Mouse (Mus musculus) bone marrow macrophage, adult 2 months (primary cell): Measurements from ENCODE around the gene March10.

Source experiments
- CTCF ChIP-seq: IDR thresholded peaks from 2 replicates; pipeline ENCODE4 v1.5.1; 2012; ENCODE audit warnings: low read depth, mild to moderate bottlenecking, low read length, moderate library complexity
- POLR2A ChIP-seq: IDR thresholded peaks from 2 replicates; pipeline ENCODE4 v1.6.1; 2012; ENCODE audit warnings: mild to moderate bottlenecking, low read depth, low read length, borderline replicate concordance

DNA sequence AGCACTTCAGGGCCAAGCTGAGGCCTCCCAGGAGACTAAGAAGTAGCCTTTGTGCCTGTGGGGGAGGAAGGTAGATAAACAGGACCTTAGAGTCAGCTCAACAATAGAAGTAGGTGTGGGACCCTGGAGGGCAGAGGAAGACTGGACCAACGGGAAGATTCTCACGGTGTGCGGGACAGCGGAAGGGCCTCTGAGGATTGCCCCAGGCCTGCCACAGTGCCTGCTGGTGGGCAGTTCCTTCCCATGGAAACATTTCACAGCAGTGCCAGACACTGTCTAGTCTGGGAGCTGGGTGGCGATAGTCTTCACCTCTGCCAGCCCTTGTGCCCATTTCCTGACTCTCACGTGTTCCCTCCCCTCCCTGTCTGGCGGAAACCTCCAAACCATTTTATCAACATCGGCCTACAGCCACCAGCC lies 12.6 kb upstream of the March10 start:
- TF ChIP-seq CTCF (no peak), POLR2A (no peak)
